Mouse (Mus musculus) stomach, embryonic 14.5 days (tissue): ENCODE results near the gene Ttc39a. TPM values are rescaled to one million over a fixed set of nuclear protein-coding genes. Genes with fewer than 3 reads are reported as not detected.

Experiments
- ATAC-seq: fragments of 200-750 bp; cut with Nextera tagmentation; 2 replicates; pipeline ENCODE4 v1.8.0; 2017; ENCODE audit warnings: low read depth, moderate TSS enrichment; ENCODE audit not compliant: insufficient number of reproducible peaks, insufficient read depth, low FRiP score
- H3K27ac ChIP-seq: fragments of 300-500 bp; sonication (generic); 2 replicates; pipeline ENCODE4 v1.5.1; 2014; ENCODE audit warnings: mild to moderate bottlenecking, low read length, moderate library complexity, mixed read lengths
- H3K27me3 ChIP-seq: fragments of 300-500 bp; sonication (generic); 2 replicates; pipeline ENCODE4 v1.6.1; 2014; ENCODE audit warnings: low read length, control low read depth, mixed read lengths; ENCODE audit not compliant: control insufficient read depth, insufficient read depth
- H3K36me3 ChIP-seq: fragments of 300-500 bp; sonication (generic); 2 replicates; pipeline ENCODE4 v1.6.1; 2014; ENCODE audit warnings: mild to moderate bottlenecking, control low read depth, low read length, moderate library complexity, mixed read lengths; ENCODE audit not compliant: control insufficient read depth, insufficient read depth
- H3K4me1 ChIP-seq: fragments of 300-500 bp; sonication (generic); 2 replicates; pipeline ENCODE4 v1.6.1; 2014; ENCODE audit warnings: low read length, control low read depth, mixed read lengths; ENCODE audit not compliant: control insufficient read depth, insufficient read depth
- H3K4me2 ChIP-seq: fragments of 300-500 bp; sonication (generic); replicated peaks from 2 replicates; pipeline ENCODE4 v1.6.1; 2014; ENCODE audit warnings: low read depth, low read length, control low read depth
- H3K4me3 ChIP-seq: fragments of 300-500 bp; sonication (generic); 2 replicates; pipeline ENCODE4 v1.5.1; 2014; ENCODE audit warnings: low read depth, low read length, control low read depth
- H3K9ac ChIP-seq: fragments of 300-500 bp; sonication (generic); replicated peaks from 2 replicates; pipeline ENCODE4 v1.6.1; 2014; ENCODE audit warnings: low read depth, mild to moderate bottlenecking, control low read depth, low read length, moderate library complexity, mixed read lengths
- H3K9me3 ChIP-seq: fragments of 300-500 bp; sonication (generic); 2 replicates; pipeline ENCODE4 v1.6.1; 2016; ENCODE audit warnings: low read depth, low read length, control low read depth; ENCODE audit not compliant: control insufficient read depth
- WGBS: fragments of 180-500 bp; shearing (Covaris S2); extraction: QIAGEN DNeasy Blood & Tissue Kit; methylation state at CpG from one replicate; pipeline ENCODE4 v1.1.7; 2014; 5-methylcytosine and 5-hydroxymethylcytosine counted together
- polyA plus RNA-seq: library from polyadenylated mRNA; unstranded; fragments of >200 nt; fragmentation: Nextera tagmentation; extraction: Ambion mirVana; gene quantifications from 2 replicates; pipeline ENCODE4 v1.2.1, GENCODE M21; 2014

The Ttc39a gene
- 9.6 and 10.1 TPM in 2 replicates for polyA plus RNA-seq

DNA sequence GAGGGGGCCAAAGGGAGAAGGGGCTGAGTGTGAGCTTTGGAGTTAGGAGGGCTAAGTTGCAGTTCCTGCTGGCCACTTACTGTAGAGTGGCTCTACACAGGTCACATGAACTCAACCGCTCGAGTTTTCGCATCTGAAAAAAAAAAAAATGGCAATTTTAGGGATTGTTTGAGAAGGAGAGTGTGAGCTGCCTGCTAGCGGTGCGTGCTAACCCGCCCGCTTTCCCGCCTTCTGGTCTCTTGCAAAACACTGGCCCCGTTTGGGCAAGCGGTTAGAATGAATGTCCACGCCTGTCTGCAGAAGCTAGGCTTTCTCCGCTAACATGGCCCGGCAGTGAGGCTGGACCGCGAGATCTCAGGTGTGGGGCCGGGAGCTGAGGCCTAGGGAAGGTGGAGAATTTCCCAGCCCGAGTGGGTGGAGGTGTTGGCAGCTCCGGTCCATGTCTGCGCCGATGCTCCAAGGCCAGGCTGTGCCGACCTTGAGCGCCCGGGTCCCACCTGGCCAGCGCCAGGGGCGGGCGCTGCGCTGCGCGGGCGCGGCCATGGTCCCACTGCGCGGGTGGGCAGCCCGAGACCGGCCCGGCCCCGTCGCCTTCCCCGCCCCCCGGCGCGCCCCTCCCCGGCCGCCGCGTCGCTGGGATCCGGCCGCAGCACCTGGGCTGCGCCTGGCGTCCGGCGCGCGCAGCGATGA, at the start of gene Ttc39a:
Gene Ttc39a (plus strand): TSS at position 138 of the 690 bp plus-strand sequence.
- Histone ChIP-seq H3K4me1 (peaks cover 9% of the 10 kb centered on the region; the same call in 1 of the 2 replicates), H3K27me3 (no peaks in the 10 kb centered on the region), H3K9ac (peak within 1 kb of the TSS; percentile 41), H3K9me3 (no peaks in the 10 kb centered on the region), H3K36me3 (no peaks in the 10 kb centered on the region), H3K4me2 (peak within 1 kb of the TSS; percentile 94), H3K27ac (peak within 1 kb of the TSS; percentile 16; the same call in 1 of the 2 replicates), H3K4me3 (peak within 1 kb of the TSS; percentile 48)
- WGBS, result under 1% methylated on average over 56 of the region's 56 CpGs
- peak; percentile 69 for ATAC-seq

DNA sequence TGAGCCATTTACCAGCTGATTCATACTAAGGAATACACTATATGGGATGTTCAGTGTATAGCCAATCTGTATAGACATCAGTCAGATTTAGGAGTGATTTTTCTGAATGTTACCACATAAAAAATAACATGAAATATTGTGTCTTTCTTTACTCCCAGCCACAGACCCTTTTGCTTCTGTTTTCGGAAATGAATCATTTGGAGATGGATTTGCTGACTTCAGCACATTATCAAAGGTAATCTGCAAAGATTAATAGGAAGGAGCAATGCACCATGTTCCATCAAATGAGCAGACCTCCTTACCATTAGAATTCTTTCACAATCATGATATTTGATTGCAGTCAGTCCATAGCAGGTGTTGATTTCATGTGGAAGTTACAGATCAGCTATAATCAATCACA, 28.3 kb upstream of the Ttc39a start:
- Histone ChIP-seq H3K4me1 (no peaks in the 10 kb centered on the region), H3K4me3 (no peak overlapping the region), H3K27ac (no peak overlapping the region), H3K9me3 (no peaks in the 10 kb centered on the region), H3K9ac (no peak overlapping the region), H3K36me3 (peaks cover 12% of the 10 kb centered on the region), H3K4me2 (no peak overlapping the region), H3K27me3 (no peaks in the 10 kb centered on the region)
- WGBS, result 83% methylated on average over 1 of the region's 1 CpGs
- no peak for ATAC-seq

DNA sequence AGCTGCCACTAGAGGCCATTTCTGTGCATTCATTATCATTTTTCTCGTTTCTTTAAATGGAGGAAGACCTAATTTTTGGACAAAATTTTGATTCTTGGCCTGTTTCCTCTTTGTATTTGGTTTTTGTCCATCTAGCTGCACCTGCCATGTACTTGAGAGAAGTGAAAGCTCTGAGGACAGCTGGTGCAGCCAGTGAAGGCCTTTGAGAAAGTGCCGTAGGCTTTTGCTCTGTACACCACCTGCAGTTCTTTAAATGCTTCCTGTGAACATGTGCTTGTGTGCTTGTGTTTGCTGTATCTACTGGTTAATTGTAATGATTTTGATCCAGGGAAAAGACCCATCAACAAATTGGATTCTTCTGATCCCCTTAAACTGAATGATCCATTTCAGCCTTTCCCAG, 24.0 kb upstream of the Ttc39a start:
- no peak overlapping the region for H3K4me3 ChIP-seq
- no peak overlapping the region for H3K4me2 ChIP-seq
- no peak overlapping the region for H3K27ac ChIP-seq
- 75% methylated on average over 2 of the region's 2 CpGs for WGBS
- no peak for ATAC-seq
- H3K9me3 ChIP-seq, result no peaks in the 10 kb centered on the region
- no peaks in the 10 kb centered on the region for H3K27me3 ChIP-seq
- no peaks in the 10 kb centered on the region for H3K4me1 ChIP-seq
- no peak overlapping the region for H3K9ac ChIP-seq
- peaks cover 12% of the 10 kb centered on the region for H3K36me3 ChIP-seq

DNA sequence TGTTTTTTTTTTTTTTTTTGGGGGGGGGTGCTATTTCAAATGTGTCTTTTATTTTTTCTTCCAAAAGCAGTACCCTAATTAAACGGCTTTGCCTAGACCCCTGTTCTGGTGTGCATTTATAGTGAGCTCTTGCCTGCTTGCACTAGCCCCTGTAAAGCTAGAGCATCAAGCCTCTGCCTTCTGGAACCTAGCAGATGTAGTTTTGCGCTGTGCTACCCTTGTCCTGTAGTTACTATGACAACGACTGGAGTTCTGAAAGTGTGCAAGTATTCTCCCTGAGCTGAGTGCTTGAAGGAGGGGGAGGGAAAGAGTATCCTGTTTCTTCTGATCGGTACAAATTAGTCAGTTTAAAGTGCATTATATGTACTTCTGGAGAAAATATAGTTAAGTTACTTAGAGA, 20.8 kb upstream of the Ttc39a start:
- Histone ChIP-seq H3K9ac (no peak overlapping the region), H3K4me1 (no peaks in the 10 kb centered on the region), H3K4me2 (no peak overlapping the region), H3K27me3 (no peaks in the 10 kb centered on the region), H3K36me3 (no peaks in the 10 kb centered on the region; the same call in 1 of the 2 replicates), H3K4me3 (no peak overlapping the region), H3K9me3 (no peaks in the 10 kb centered on the region), H3K27ac (no peak overlapping the region)
- WGBS, result 60% methylated on average over 4 of the region's 4 CpGs
- no peak for ATAC-seq

DNA sequence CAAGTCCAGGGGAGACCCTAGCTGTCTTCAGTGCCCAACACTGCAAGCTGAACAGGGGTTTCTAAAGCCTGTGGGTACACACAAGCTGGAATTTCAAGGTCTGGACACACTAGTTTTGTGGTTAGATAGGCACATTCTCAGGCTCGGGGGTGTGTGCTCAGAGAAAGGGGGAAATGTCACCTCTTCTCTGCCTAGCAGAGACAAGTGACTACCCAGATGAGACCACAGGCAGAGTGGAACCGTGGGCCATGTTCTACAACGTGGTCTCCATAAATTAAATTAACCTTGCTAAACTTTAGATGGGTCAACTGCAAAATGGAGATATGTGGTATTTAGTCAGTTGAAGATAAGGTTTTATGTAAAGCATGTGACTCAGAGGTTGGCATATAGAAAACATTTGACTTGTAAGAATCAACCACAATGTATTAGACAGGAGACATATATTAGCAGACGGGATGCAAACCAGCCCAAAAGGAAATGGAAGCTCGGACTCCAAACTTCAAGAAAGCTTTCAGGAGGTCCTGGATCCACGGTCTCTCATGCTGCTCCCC, 13.1 kb upstream of the Ttc39a start:
- WGBS, result 71% methylated on average over 6 of the region's 6 CpGs
- Histone ChIP-seq H3K27me3 (no peaks in the 10 kb centered on the region), H3K4me2 (peak overlapping the region; percentile 39; the same call in 1 of the 2 replicates), H3K9ac (no peak overlapping the region), H3K4me3 (no peak overlapping the region), H3K9me3 (no peaks in the 10 kb centered on the region), H3K4me1 (peaks cover 9% of the 10 kb centered on the region; the same call in 1 of the 2 replicates), H3K27ac (no peak overlapping the region), H3K36me3 (no peaks in the 10 kb centered on the region; the same call in 1 of the 2 replicates)
- no peak for ATAC-seq

DNA sequence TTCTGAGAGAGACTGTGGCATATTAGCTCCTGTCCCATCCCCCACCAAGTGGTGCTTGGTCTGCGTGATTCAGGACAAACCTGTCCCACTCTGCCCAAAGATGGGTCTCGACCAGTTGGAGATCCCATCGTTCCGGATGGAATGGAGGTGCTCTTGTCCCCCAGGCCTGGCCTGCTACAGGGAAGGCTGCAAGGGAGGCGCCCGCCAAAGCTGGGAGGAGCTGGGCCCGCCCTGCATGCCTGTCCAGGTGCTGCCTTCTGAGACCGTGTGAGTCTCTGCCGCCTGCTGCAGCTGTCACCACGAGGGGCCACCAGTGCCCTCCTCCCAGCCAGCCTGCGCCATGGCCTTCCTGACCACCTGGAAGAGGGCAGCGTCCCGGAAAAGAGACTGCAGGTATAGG, 12.5 kb upstream of the Ttc39a start:
- Histone ChIP-seq H3K4me1 (peaks cover 9% of the 10 kb centered on the region; the same call in 1 of the 2 replicates), H3K27ac (no peak overlapping the region), H3K27me3 (no peaks in the 10 kb centered on the region), H3K4me2 (peak overlapping the region; percentile 39), H3K4me3 (no peak overlapping the region), H3K36me3 (no peaks in the 10 kb centered on the region; the same call in 1 of the 2 replicates), H3K9ac (no peak overlapping the region), H3K9me3 (no peaks in the 10 kb centered on the region)
- peak; percentile 87 for ATAC-seq
- 10% methylated on average over 13 of the region's 13 CpGs for WGBS

DNA sequence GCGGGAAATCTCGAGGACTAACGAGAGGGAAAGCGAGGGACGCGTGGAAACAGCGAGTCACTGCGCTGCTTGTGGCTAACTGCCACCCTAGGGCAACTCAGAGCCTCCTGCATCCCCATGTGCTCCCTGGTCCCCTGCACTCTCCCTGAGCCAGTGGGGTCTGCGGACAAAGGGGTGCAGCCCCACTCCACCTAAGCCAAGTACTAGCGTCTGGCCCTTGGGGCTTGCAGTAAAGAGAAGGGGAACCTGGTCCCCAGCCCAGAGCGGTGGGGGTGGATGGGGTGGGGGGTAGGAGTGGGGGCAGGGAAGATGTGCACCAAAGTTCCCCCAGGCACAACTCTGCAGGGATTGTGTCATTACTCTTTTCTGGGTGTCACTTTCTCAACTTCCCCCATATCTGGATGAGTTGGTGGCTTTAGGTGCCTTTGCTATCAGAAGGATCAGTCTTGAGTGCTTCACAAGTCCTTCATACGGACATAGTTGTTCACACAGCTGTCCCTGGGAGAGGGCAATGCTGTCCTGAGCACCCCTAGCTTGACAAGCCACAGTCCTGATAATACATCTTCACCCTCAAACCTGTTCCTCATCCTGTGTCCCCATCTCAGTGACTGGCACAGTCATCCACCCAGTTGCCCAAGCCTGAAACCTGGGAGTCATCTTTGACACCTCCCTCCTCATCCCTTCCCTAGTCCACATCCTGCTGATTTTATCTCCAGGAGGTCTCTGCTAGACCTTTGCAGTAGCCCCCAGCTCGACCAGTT, 11.9 kb upstream of the Ttc39a start:
- Histone ChIP-seq H3K36me3 (no peaks in the 10 kb centered on the region), H3K9me3 (no peaks in the 10 kb centered on the region), H3K27ac (no peak overlapping the region), H3K4me2 (peak overlapping the region; percentile 39), H3K4me1 (peaks cover 9% of the 10 kb centered on the region; the same call in 1 of the 2 replicates), H3K9ac (no peak overlapping the region), H3K4me3 (no peak overlapping the region), H3K27me3 (no peaks in the 10 kb centered on the region)
- 22% methylated on average over 13 of the region's 13 CpGs for WGBS
- peak; percentile 49; the same call in 1 of the 2 replicates for ATAC-seq

DNA sequence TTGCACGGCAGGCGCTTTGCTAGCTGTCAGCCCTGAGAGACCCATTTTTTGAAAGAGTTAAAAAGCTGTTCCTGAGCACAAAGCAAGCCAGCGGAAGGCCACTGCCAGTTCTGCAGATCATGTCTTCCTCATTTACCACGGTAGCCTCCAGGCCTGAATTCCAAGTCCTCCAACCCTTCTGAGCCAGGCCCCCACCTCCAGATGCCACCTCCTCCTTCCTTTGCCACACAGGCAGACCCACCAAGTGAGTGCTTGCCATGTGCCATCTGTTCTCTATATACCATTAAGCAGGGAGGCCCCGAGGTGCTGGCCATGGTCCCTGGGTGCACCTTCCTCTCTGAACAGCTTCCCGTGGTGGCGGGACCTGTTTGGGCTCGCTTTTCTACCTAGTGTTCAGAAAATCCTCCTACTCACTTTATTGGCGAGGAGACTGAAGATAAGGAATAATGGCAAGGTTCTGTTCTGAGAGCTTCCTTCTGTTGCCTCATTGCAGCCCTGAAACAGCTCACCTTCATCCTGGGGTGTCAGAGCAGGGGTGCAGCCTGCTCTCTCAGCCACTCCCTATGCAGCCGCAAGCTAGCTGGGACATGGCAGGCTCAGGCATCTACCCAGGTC, 6.0 kb upstream of the Ttc39a start:
- no peak for ATAC-seq
- 79% methylated on average over 10 of the region's 10 CpGs for WGBS
- no peak overlapping the region for H3K4me2 ChIP-seq

More for the DNA sequence above, 6.0 kb upstream of the Ttc39a start:
- no peak overlapping the region for H3K27ac ChIP-seq
- H3K9ac ChIP-seq, result no peak overlapping the region
- no peaks in the 10 kb centered on the region for H3K9me3 ChIP-seq
- no peak overlapping the region for H3K4me3 ChIP-seq
- no peaks in the 10 kb centered on the region for H3K27me3 ChIP-seq
- no peaks in the 10 kb centered on the region for H3K36me3 ChIP-seq
- 0 out of 2 replicates have a peak, but pooled peaks cover 3% of the 10 kb centered on the region for H3K4me1 ChIP-seq
